Mouse (Mus musculus): Measurements from ENCODE around the gene Nf1. TPM values are rescaled to one million over a fixed set of nuclear protein-coding genes. Genes with fewer than 3 reads are reported as not detected.

The Nf1 gene
- polyA plus RNA-seq, 1 experiment = 8.0 TPM

GRCm38 (mm10) chr11:79613711-79614110 is 274.2 kb downstream of the Nf1 start:
- no peak for TF ChIP-seq GATA1 (IDR thresholded peaks at IDR 0.05; ENCODE audit: low read length)

GRCm38 (mm10) chr11:79614880-79615279 is 275.4 kb downstream of the Nf1 start:
- no peak for TF ChIP-seq GATA1 (IDR thresholded peaks at IDR 0.05; ENCODE audit: low read length)

DNA sequence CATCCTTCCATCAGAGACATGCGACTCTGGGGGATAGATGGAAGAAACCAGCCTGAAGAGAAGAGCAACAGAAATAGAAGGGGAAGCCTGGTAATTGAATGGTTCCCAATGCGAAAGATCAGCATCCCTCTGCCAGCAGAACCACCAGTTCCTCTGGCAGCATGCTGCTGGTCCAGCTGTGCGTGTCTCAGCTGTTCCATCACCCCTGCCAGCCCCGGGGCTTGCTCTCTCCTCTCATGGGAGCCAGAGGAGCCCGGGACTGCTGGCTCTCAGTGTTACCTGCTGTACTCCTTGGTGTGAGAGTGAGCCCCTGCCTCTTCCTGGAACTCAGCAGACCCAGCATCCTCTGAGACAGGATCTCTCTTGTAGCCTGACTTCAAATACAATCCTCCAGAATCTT is 276.4 kb downstream of the Nf1 start:
- TF ChIP-seq GATA1 (IDR thresholded peaks at IDR 0.05; ENCODE audit: low read length) = no peak

DNA sequence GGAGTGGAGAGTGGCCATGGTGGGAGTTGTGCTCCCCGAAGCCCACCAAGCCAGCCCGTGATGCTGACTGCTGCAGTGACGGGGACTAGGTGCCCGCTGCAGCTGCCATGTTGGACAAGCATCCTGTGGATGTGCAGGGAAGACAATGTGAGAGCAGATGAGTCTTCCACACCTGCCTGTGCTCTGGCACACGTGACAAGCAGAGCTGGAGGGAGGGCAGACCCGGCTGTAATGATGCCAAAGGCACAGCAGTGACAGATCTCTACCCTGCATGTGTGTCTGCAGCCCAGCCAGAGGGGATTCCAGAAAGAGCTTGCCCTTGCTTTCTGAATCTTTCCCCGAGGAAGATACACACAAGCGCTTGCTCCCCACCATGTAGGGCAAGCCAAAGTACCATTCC is 278.5 kb downstream of the Nf1 start:
- no peak for TF ChIP-seq GATA1 (IDR thresholded peaks at IDR 0.05; ENCODE audit: low read length)

DNA sequence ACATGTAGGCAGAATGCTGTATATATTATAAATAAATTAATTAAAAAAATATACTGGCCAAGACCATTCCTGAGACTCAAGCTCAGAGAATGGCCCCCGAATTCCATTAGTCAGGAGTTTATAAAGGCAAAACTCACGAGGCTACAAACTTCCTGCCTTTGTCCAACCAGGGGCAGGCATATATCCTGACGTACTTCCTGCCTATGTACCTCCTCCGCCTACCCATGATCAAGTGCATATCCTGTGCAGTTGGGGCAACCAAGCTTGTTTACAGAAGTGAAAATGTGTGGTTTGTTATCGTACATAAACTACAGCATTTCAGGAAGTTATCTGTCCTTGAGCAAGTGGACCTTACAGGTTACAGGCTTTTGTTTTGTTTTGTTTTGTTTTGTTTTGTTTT is 283.5 kb downstream of the Nf1 start:
- TF ChIP-seq GATA1 (IDR thresholded peaks at IDR 0.05; ENCODE audit: low read length) = no peak

- no peak for TF ChIP-seq GATA1 (IDR thresholded peaks at IDR 0.05; ENCODE audit: low read length)
Observed at GRCm38 (mm10) chr11:79624801-79625302, 285.4 kb downstream of the Nf1 start.

GRCm38 (mm10) chr11:79628716-79629115 is 289.2 kb downstream of the Nf1 start:
- no peak for TF ChIP-seq GATA1 (IDR thresholded peaks at IDR 0.05; ENCODE audit: low read length)

DNA sequence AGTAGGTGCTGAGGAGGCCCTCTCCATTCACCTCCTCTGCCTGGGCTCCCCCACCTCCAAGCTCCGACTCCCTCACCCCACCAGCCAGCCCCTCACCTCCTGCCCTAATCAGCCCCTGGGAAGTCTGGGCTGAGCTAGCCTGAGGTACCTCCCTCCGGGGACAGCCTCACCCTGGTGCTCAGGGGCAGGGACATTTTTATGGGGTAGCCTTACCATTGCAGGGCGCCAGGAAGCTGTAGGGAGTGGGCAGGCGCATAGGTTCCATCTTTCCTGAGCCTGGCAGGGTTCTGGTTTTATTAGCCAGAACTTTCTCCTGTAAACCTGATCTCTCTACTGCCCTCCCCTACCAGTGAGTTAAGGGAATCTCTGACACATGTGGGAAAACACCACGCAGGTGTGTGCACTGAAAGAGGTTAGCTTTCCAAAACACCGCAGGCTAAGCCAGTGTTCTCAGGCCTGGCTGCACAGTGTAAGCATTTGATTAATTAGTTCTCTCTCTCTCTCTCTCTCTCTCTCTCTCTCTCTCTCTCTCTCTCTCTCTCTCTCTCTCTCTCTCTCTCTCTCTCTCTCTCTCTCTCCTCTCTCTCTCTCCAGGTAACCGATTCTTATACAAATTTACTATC is 290.4 kb downstream of the Nf1 start:
- TF ChIP-seq GATA1 (IDR thresholded peaks at IDR 0.05; ENCODE audit: low read length) = no peak

GRCm38 (mm10) chr11:79630521-79630920 is 291.0 kb downstream of the Nf1 start:
- TF ChIP-seq GATA1 (IDR thresholded peaks at IDR 0.05; ENCODE audit: low read length) = no peak

Other genes starting within 250 kb of the Nf1 start
- gene Ksr1, start 193.3 kb upstream of the Nf1 start, polyA plus RNA-seq (2012) = 13.4 and 20.3 TPM in 2 replicates
- gene Wsb1, start 85.0 kb upstream of the Nf1 start, polyA plus RNA-seq (2012) = 51.2 and 68.0 TPM in 2 replicates
- gene Gm9964, start 42.8 kb upstream of the Nf1 start, polyA plus RNA-seq (2012) = not detected in 2 replicates
- 0.04 TPM in 1 of 2 replicates, not detected in the other for gene Omg, start 164.4 kb downstream of the Nf1 start, polyA plus RNA-seq (2012)
- 1.3 and 1.4 TPM in 2 replicates for gene Evi2b, start 184.1 kb downstream of the Nf1 start, polyA plus RNA-seq (2012)
- gene Evi2, start 190.9 kb downstream of the Nf1 start, polyA plus RNA-seq (2012) = 0.02 TPM in 1 of 2 replicates, not detected in the other
- not detected in 2 replicates for gene Evi2a, start 190.9 kb downstream of the Nf1 start, polyA plus RNA-seq (2012)